Mouse (Mus musculus) neural tube, postnatal 0 days (tissue): ENCODE data around the gene Cnih1. TPM values are rescaled to one million over a fixed set of nuclear protein-coding genes. Genes with fewer than 3 reads are reported as not detected.

Experiments
- polyA plus RNA-seq: library from polyadenylated mRNA; unstranded; fragments of >200 nt; fragmentation: Nextera tagmentation; extraction: Ambion mirVana; gene quantifications from 2 replicates; pipeline ENCODE4 v1.2.1, GENCODE M21; 2015

The Cnih1 gene
- polyA plus RNA-seq: 215 and 225 TPM in 2 replicates

GRCm38 (mm10) chr14:46787787-46788504, at the start of gene Cnih1:
Gene Cnih1 (minus strand): TSS chr14:46788411.

DNA sequence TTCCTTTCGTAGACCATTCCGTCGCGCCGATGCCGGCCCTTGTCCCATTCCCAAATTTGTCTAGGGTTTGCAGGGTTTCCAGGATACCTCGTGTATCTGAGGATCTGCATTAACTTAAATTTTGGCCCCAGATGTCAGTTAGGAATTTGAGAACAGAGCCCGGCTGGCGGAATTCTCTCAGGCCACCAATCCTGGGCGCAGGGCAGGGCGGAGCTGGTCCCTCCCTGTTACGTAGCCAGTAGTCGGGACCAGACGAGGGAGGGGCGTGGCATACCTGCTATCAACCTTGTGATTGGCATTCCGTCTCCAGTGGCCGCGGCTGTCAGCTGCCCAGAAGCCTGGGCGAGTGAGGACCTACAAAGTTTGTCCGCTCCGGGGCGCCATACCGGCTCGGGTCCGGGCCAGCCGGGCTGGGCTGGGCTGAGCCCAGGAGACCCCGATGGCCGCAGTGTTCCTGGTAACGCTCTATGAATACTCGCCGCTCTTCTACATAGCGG, 43.7 kb upstream of the Cnih1 start, which contains the start of gene Cgrrf1:
Cgrrf1 (plus strand) TSS at position 289 of the 497 bp plus-strand sequence.

GRCm38 (mm10) chr14:46821873-46822716, 33.9 kb upstream of the Cnih1 start, which contains the start of gene Gmfb:
Gene Gmfb (minus strand): TSS chr14:46822242.

GRCm38 (mm10) chr14:46760355-46761029, 27.7 kb downstream of the Cnih1 start, which contains the start of gene Cdkn3:
Gene Cdkn3 (plus strand): TSS chr14:46760541.

Other genes with a start within 250 kb of the Cnih1 start
- 8.1 and 10.4 TPM in 2 replicates for gene Cdkn3, start 27.9 kb downstream of the Cnih1 start, polyA plus RNA-seq
- gene Gmfb, start 33.8 kb upstream of the Cnih1 start, polyA plus RNA-seq: 105 and 111 TPM in 2 replicates
- gene Cgrrf1, start 43.7 kb upstream of the Cnih1 start, polyA plus RNA-seq: 24.0 and 24.7 TPM in 2 replicates
- gene Samd4, start 94.4 kb upstream of the Cnih1 start, polyA plus RNA-seq: 6.8 and 7.2 TPM in 2 replicates